Mouse (Mus musculus): Measurements from ENCODE around the gene Zfp619. TPM values are rescaled to one million over a fixed set of nuclear protein-coding genes. Genes with fewer than 3 reads are reported as not detected.

The Zfp619 gene
- polyA plus RNA-seq (2017; shearing (Covaris generic)), result 2.5 TPM

GRCm38 (mm10) chr7:39517616-39518177 lies at the start of gene Zfp619:
Gene Zfp619, plus strand, starts transcription at chr7:39517766.

Other genes starting within 250 kb of the Zfp619 start
- not detected for gene Gm5114, start 104.6 kb upstream of the Zfp619 start, polyA plus RNA-seq (2017; shearing (Covaris generic))